Mouse (Mus musculus) spleen, adult 18-20 months (tissue): ENCODE data around the gene Ranbp3.
"Not testable (repeated sequence)": the region's sequence is repeated elsewhere in the genome, so short reads cannot be mapped to it uniquely, and the experiment has no call there.

Source experiments
- DNase-seq, 2 experiments: peaks; one replicate each; pipeline ENCODE4 v3.0.0; 2022; ENCODE audit warnings: mixed read lengths in 2 of 2

The Ranbp3 gene

DNA sequence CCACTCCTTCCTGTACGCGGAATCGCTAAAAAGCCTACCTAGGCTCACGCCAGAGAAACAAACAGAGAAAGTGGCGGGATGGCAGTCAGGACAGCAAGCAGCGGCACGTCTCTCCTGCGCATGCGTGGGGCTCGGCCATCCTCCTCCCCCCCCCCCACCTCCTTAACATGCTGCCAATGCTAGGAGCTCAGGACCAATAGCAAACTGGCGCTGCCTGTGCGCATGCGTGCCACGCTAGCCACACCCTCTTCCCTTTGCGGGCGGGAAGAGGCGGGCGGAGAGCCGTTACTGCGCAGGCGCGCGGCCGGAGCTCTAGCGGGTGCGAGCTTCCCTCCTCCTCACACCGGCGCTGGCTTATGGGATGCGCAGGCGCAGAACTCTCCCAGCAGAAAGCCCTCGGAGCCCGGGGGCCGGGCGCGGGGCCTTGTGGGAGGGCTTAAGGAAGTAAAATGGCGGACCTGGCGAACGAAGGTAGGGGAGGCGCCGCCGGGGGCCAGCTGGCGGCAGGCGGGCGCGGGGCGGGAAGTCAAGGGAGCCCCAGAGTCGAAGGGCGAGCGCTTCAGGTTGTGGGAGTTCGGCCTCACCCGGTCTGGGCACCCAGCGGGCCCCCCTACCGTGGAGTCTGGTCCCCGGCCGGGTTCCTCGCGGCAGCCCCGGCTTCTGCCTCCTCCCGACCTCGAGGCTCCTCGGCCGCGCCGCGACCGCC, at the start of gene Ranbp3:
TSS of gene Ranbp3 (plus strand) at position 354 of the 706 bp plus-strand sequence.
- peak; percentile 96 to 99 for DNase-seq

- no peak for DNase-seq
Measured at GRCm38 (mm10) chr17:56625495-56625894, 47.6 kb upstream of the Ranbp3 start.

DNA sequence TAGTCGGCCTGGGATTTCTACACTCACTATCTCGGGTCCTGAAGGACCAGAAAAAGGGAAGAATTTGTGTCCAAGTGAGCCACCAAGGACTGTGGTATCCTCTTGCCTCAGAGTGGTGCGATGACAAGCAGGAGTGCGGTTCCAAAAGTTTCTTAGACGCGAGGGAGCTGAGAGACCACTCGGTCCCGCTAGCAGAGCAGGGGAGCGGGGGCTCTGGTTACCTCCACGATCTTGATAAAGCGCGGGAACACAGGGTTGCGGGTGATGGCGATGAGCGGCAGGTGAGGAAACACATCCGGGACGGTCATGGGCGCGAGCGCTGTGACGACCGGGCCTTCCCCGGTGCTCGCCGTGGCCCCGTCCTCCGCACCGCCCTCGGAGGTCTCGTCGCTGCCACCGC, 46.8 kb upstream of the Ranbp3 start:
- DNase-seq, result no peak

DNA sequence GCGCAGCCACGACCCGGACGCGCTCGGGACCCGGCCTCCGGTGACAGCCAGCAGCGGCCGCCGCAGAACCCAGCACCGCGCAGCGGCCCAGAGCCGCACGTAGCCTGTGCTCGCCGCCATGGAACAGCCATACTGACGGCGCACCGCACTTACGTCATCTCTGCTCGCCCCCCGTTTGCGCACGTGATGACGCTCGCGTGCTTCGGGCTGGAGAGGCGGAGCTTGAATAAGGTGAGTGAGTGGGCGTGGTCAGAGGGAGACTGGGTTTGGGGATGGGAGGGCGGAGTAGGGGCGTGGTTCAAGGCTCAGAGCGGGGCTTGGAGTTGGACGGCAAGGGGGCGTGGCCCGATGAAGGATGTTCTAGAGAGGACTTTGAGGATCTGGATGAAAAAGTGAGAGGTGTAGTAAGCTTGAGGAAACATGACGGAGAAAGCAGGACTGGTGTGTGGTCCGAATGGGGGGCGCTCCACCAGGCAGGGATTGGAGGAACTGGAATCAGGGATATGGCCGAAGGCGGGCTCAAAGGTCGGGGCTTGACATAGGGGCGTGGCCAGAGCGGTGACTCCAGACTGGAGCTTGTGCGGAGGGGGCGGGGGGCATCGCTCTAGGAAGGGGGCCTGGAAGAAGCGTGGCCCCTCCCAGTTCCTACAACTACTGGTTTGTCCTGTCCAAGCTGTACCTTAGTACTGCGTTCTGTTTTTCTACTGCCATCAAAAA, 46.2 kb upstream of the Ranbp3 start, which contains the start of gene Lonp1:
TSS of gene Lonp1 (minus strand) at position 134 of the 717 bp plus-strand sequence.
- DNase-seq, result peak; percentile 96 to 97

GRCm38 (mm10) chr17:56627530-56628277, 45.4 kb upstream of the Ranbp3 start, which contains the start of gene Catsperd:
TSS of gene Catsperd (plus strand) at chr17:56628143.
- DNase-seq, result no peak

DNA sequence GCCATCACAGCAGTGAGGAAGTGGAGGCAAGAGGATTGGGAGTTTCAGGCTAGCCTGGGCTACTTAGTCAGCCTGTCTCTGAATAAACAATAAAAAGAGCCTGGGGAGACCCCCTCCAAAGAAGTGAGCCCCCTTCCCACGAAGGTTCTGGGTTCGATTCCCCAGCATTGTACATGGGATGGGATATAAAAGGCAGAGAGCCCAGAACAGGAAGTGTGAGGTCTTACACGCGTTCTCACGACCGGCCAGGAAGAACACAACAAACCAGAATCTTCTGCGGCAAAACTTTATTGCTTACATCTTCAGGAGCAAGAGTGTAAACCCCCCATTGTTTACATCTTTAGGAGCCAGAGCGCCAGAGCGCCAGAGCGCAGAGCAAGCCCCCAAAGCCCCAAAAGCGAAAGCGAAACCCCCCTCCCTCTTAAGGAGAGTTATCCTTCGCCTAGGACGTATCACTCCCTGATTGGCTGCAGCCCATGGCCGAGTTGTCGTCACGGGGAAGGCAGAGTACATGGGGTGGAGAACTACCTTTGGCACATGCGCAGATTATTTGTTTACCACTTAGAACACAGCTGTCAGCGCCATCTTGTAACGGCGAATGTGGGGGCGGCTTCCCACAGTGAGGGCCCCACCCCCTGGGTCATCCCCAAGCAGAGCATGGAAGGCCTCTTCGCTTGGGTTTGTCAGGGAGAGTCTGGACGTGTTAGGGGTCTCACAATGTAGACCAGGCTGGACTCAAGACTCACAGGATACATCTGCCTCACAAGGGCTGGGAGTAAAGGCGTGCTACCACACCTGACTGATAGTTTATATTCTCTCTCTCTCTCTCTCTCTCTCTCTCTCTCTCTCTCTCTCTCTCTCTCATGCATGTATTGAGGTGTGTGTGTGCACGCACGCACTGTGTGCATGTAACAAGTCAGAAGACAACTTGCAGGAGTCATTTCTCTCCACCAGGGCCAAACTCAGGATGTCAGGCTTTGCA, 43.0 kb upstream of the Ranbp3 start:
- not testable (repeated sequence) for DNase-seq

- DNase-seq, result no peak
Measured at GRCm38 (mm10) chr17:56631807-56632206, 41.3 kb upstream of the Ranbp3 start.

DNA sequence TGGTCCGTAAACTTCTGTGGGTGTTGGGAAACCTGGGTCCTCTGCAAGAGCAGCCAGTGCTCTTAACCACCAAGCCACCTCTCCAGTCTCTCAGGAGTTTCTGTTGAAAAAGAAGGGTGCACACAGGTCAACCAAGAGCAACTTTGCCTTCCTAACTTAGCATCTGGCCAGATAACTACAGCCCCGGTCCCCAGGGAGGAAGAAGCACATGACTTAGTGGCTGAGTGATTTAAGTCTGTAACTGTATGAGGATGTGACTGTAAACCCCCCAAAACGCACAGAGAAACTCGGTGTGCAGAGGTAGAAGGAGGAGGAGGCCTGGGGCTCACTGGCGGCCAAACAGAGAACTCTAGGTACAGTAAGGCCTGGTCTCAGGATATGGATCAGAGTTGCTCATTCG, 39.1 kb upstream of the Ranbp3 start:
- peak; percentile 28 to 42 for DNase-seq

DNA sequence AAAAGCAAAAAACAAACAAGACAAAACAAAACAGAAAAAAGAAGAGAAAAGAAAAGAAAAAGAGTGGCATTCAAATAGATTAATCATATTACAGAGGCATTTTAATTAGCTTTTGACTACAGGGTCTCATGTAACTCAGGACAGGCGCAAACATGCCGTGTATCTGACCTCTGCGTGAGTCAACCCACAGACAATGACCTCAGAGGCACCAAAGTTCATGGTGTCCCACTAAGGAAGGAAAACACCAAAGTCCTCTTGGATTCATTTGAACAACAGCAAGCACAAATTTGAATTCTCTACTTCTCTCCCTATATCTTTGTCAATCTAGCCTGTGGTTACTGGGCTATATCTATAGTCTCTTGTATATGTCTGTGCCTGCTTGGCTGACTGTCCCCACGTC, 29.9 kb upstream of the Ranbp3 start:
- DNase-seq, result no peak

DNA sequence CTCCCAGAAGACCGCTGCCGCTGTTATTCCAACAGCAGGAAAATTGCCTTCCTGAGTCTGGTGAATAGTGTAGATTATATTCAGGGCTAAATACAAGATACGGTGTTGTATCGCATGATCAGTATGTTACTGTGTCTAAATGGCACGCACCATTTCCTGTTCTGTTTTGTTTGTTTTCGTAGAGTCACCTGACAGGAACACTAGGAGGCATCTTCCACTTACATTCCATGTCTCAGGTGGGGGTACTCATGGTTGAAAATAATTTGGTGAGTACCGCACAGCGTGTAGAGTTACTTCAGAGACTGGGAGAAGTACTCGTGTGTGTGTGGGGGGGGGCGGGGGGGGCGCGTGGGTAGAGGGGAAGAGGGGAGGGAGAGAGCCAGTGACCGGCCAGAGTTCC, 25.5 kb upstream of the Ranbp3 start:
- no peak for DNase-seq

- no peak for DNase-seq
Measured at GRCm38 (mm10) chr17:56651801-56652200, 21.3 kb upstream of the Ranbp3 start.

- no peak for DNase-seq
Measured at GRCm38 (mm10) chr17:56654771-56655170, 18.3 kb upstream of the Ranbp3 start.

DNA sequence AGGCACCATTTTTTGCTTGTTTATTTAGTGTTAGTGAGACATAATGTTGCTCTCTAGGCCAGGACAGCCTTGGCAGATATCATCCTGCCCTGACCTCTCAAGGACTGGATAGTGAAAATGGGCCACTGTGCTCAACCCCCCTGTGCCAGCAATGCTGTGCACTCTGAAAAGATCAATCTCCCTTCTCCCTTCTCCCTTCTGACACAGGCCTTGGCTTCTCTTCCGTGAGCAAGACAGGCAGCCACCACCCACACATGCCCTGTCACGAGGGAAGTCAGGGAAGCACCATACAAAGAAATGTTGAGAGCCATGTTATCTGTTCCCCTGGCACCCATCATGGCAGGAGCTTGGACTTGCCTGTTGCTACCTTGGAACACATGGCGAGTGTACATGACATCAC, 17.8 kb upstream of the Ranbp3 start:
- no peak for DNase-seq

DNA sequence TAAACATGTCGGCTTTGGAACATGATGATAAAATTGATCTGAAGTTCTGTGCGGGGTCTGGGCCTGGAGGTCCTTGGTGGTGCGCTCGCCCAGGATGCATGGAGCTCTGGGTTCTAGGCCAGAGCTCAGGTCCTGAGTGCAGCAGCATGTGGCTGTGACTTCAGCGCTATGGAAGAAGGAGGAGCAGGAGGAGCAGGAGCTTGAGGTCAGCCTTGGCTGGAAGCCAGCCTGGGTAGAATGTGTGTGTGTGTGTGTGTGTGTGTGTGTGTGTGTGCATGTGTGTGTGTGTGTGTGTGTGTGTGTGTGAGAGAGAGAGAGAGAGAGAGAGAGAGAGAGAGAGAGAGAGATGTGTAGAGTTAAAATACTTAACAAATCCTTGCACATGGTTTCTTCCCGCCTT, 16.9 kb upstream of the Ranbp3 start:
- DNase-seq, result no peak

GRCm38 (mm10) chr17:56663659-56664058, 9.4 kb upstream of the Ranbp3 start:
- no peak for DNase-seq

DNA sequence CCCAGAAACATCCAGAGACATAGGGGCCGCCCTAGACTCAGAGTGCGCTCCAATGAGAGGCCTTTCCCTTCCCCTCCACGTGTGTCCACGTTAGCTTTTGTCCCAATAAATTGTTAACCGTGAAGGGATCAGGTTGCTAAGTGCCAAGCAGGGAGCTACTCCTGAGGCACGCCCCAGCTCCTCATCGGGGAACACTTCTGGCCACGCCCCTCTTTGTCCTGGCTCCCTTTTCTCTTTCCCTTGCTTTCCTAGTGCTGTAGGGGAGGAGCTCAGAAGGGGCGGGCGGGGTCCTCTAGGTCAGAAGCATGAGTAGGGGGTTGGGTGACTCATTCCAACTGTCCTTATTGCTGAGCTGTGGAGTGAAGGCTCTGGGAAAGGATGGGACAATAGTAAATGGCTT, 8.8 kb upstream of the Ranbp3 start:
- no peak for DNase-seq

DNA sequence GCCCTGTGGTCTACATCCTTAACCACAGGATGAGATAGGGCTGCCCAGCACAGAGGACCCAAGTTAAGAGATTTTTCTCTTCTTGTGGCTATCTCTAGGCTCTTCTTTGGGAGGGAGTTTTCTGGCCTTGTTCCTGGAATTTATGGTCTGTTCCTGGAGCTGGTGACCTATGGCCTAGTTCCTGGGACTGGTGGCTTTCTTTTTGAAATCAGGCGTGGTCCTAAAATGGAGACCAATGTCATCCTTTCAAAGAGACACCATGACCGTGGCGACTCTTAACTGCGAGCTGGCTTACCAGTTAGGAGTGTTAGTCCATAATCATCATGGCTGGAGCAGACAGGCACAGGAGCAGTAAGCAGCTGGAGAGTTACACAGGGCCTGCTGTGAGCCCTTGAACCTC, 6.7 kb upstream of the Ranbp3 start:
- no peak for DNase-seq

GRCm38 (mm10) chr17:56667591-56667990, 5.5 kb upstream of the Ranbp3 start:
- no peak for DNase-seq

- DNase-seq, result peak; percentile 61 to 86
Measured at GRCm38 (mm10) chr17:56668384-56669144, 4.5 kb upstream of the Ranbp3 start.

- DNase-seq, result no peak
Measured at GRCm38 (mm10) chr17:56669766-56670165, 3.3 kb upstream of the Ranbp3 start.

DNA sequence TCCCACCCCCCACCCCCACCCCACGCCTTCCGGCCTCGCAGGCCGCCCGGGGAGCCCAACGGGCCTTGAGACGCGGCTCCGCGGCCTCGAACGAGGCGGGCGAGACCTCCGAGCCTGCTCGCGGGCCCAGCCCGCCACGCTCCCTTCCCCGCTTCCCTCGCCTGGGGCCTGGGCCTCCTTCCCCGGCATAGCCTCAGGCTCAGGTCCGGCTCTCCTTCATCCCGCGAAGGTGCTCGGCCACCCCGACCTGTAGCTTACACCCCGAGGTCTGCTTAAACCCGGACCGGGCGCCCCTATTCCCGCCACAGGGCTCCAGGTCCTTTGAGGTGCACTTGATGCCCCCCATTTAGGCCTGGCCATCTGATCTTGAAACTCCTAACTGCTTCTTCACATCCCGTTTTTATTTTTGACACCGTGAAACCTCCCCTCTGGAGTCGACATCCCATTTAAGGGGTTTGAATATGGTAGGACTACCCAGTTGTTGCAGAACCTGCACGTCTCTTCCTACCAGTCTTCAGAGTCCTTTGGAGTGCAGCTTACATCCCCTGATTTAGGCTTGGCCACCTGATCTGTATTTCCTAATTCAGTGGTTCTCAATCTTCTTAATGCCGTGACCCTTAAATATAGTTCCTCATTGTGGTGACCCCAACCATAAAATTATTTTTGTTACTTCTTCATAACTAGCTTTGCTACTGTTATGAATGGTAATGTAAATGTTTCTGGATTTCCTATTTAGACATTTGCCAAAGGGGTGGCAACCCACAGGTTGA, 738 bp downstream of the Ranbp3 start:
- no peak for DNase-seq
